Mouse (Mus musculus) megakaryocyte, embryonic 14.5 days (primary cell): ENCODE results near the gene Olfr1413. TPM values are rescaled to one million over a fixed set of nuclear protein-coding genes. Genes with fewer than 3 reads are reported as not detected.

Experiments used
- H3K27me3 ChIP-seq: replicated peaks from 2 replicates; pipeline ENCODE3; 2012; ENCODE audit warnings: inconsistent platforms
- H3K36me3 ChIP-seq: replicated peaks from 2 replicates; pipeline ENCODE3; 2012; ENCODE audit warnings: low read length, inconsistent platforms, mixed read lengths
- H3K4me1 ChIP-seq: 2 replicates; pipeline ENCODE4 v1.6.1; 2012; ENCODE audit warnings: inconsistent platforms
- H3K4me3 ChIP-seq: replicated peaks from 2 replicates; pipeline ENCODE3; 2012; ENCODE audit warnings: moderate library complexity, mild to moderate bottlenecking, inconsistent platforms
- H3K9me3 ChIP-seq: 2 replicates; pipeline ENCODE4 v1.6.1; 2012; ENCODE audit warnings: inconsistent platforms
- FLI1 ChIP-seq: IDR thresholded peaks from 2 replicates; pipeline ENCODE4 v1.6.1; 2012; ENCODE audit warnings: low read length, inconsistent platforms, mixed read lengths
- GATA1 ChIP-seq: IDR thresholded peaks from 3 replicates; pipeline ENCODE4 v1.6.1; 2012; ENCODE audit warnings: mixed read lengths, low read length, inconsistent platforms, borderline replicate concordance
- polyA plus RNA-seq: library from polyadenylated mRNA; stranded (reverse); fragments of >175 nt; gene quantifications from 2 replicates; pipeline ENCODE4 v1.2.3, GENCODE M21; 2012; ENCODE audit warnings: low replicate concordance; ENCODE audit not compliant: insufficient read depth

The Olfr1413 gene
- polyA plus RNA-seq, 1 experiment: not detected

- Histone ChIP-seq H3K4me1 (peaks cover 9% of the 10 kb centered on the region), H3K36me3 (no peaks in the 10 kb centered on the region), H3K4me3 (no peak overlapping the region), H3K9me3 (peaks cover 7% of the 10 kb centered on the region), H3K27me3 (peaks cover 52% of the 10 kb centered on the region)
- TF ChIP-seq FLI1 (no peak), GATA1 (no peak)
These were observed 39.9 kb downstream of the Olfr1413 start for GRCm38 (mm10) chr1:92611008-92611407.

GRCm38 (mm10) chr1:92613175-92613574, 42.1 kb downstream of the Olfr1413 start:
- TF ChIP-seq GATA1: no peak
- no peak for TF ChIP-seq FLI1
- Histone ChIP-seq H3K9me3 (peaks cover 7% of the 10 kb centered on the region), H3K4me3 (no peak overlapping the region), H3K27me3 (peaks cover 47% of the 10 kb centered on the region), H3K4me1 (peaks cover 19% of the 10 kb centered on the region), H3K36me3 (no peaks in the 10 kb centered on the region)

- Histone ChIP-seq H3K4me3 (no peak overlapping the region), H3K27me3 (peaks cover 48% of the 10 kb centered on the region), H3K9me3 (peaks cover 7% of the 10 kb centered on the region), H3K36me3 (no peaks in the 10 kb centered on the region), H3K4me1 (peaks cover 22% of the 10 kb centered on the region)
- TF ChIP-seq GATA1: no peak
- TF ChIP-seq FLI1: no peak
These were observed 43.4 kb downstream of the Olfr1413 start for GRCm38 (mm10) chr1:92614516-92614915.

GRCm38 (mm10) chr1:92616046-92616445, 44.9 kb downstream of the Olfr1413 start:
- TF ChIP-seq FLI1: no peak
- TF ChIP-seq GATA1: no peak
- no peak overlapping the region for H3K4me3 ChIP-seq
- H3K36me3 ChIP-seq: no peaks in the 10 kb centered on the region
- peaks cover 22% of the 10 kb centered on the region for H3K4me1 ChIP-seq
- H3K27me3 ChIP-seq: peaks cover 51% of the 10 kb centered on the region
- no peaks in the 10 kb centered on the region for H3K9me3 ChIP-seq

- H3K9me3 ChIP-seq: no peaks in the 10 kb centered on the region
- no peak within 1 kb of the TSS for H3K4me3 ChIP-seq
- no peaks in the 10 kb centered on the region for H3K36me3 ChIP-seq
- peaks cover 50% of the 10 kb centered on the region for H3K27me3 ChIP-seq
- H3K4me1 ChIP-seq: peaks cover 22% of the 10 kb centered on the region
- TF ChIP-seq GATA1 (no peak), FLI1 (no peak)
These were observed 46.4 kb downstream of the Olfr1413 start, which contains the start of gene Olfr12 for GRCm38 (mm10) chr1:92617488-92617887. Olfr12 (plus strand) TSS chr1:92617788.

- Histone ChIP-seq H3K27me3 (peaks cover 51% of the 10 kb centered on the region), H3K4me3 (no peak overlapping the region), H3K9me3 (no peaks in the 10 kb centered on the region), H3K4me1 (peaks cover 22% of the 10 kb centered on the region), H3K36me3 (no peaks in the 10 kb centered on the region)
- TF ChIP-seq GATA1: no peak
- no peak for TF ChIP-seq FLI1
These were observed 47.2 kb downstream of the Olfr1413 start for GRCm38 (mm10) chr1:92618360-92618759.

Other genes with a start within 250 kb of the Olfr1413 start
- gene Ndufa10, start 97.5 kb upstream of the Olfr1413 start, polyA plus RNA-seq: 20.9 and 27.2 TPM in 2 replicates
- not detected in 2 replicates for gene Olfr1416, start 86.2 kb upstream of the Olfr1413 start, polyA plus RNA-seq
- not detected in 2 replicates for gene Olfr1415, start 75.2 kb upstream of the Olfr1413 start, polyA plus RNA-seq
- not detected in 2 replicates for gene Olfr1414, start 52.7 kb upstream of the Olfr1413 start, polyA plus RNA-seq
- gene Olfr1412, start 14.5 kb downstream of the Olfr1413 start, polyA plus RNA-seq: not detected in 2 replicates
- gene Olfr1411, start 23.1 kb downstream of the Olfr1413 start, polyA plus RNA-seq: not detected in 2 replicates
- not detected in 2 replicates for gene Olfr1410, start 34.5 kb downstream of the Olfr1413 start, polyA plus RNA-seq
- gene Olfr12, start 46.5 kb downstream of the Olfr1413 start, polyA plus RNA-seq: not detected in 2 replicates
- gene Cops9, start 70.7 kb downstream of the Olfr1413 start, polyA plus RNA-seq: 26.2 and 120 TPM in 2 replicates
- gene Otos, start 77.5 kb downstream of the Olfr1413 start, polyA plus RNA-seq: 0.50 TPM in 1 of 2 replicates, not detected in the other